Mouse (Mus musculus): ENCODE results near the gene Crb1.
"Not testable (repeated sequence)": the region's sequence is repeated elsewhere in the genome, so short reads cannot be mapped to it uniquely, and the experiment has no call there.

Gene Crb1

DNA sequence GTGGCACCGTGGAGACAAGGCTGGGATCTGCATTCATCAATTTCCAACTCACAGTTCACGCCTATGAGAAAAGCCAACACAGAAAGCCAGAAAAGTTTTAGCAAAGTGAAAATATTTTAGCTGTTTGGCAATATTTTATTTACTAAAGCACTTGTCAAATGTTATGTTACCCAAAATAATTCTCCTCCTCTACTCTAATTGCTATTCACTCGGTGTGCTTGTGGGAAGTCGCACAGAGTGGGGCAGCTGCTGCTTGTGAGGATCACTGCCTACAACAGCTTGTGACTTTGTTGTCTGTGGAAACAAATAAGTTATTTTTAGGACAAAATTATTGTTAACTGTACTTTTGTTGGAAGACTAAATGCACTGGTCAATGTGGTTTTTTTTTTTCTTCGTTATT, 48.6 kb downstream of the Crb1 start:
- no peak for DNase-seq

DNA sequence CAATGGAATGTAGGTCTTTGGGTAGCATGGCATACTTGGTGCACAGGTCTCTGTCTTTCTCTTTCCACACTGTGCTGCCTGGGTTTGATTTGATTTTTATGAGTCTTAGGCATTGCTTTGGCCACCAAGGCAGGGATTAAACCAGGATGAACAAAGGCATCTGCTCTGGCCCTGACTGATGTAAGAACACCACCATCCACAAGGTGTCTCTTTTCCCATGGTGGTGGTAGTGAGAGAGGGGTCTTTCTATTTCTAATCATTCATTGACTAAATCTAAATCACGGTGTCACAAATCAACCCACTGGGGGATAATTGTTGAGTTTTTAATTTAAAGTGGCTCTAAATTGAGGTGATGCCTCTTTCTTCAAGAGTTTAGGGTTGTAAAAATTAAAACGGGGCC, 51.5 kb downstream of the Crb1 start:
- DNase-seq, result no peak

DNA sequence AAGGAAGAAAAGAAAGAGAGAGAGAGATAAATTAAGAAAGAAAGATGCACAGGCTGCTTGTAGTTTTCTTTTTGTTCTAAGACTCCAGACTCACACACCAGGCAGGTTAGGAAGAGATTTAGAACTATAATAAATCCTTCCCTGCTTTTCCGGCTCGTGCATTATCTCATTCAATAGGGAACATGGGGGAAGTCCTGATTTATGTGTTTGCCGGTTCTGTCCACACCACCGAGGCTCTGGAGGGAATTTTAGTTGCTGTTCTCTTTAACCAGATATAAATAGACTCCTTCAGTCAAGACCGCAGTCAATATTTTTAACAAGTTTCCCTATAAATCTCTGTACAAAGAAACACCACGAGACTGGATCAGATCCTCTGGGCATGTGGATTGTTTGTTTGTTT, 57.1 kb downstream of the Crb1 start:
- DNase-seq, result no peak

DNA sequence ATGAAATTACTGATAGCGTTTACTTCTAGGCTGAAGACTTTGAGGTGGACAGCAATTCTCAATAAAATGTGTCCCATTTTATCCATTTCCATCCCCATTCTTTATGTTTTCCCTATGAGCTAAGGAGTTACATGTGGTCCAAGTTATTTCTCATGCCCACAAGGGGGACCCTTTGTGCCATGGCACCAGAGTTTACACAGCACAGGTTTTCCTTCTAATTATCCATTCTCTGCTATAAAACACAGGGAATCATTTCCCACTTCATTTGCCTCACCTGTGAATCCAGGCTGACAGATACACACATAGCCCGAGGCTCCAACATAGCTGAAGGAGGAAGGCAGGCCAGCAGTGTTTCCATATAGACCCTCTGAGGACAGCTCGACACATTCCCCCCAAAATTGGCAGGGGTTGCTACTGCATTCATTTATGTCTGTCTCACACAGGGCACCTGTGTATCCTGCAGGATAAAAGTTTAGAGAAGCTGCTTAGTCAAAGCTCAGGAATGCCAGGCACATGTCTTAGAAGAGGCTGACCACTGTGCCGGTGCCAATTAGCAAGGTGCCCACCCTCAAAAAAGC, 62.5 kb downstream of the Crb1 start:
- DNase-seq, result peak; percentile 6 to 16

DNA sequence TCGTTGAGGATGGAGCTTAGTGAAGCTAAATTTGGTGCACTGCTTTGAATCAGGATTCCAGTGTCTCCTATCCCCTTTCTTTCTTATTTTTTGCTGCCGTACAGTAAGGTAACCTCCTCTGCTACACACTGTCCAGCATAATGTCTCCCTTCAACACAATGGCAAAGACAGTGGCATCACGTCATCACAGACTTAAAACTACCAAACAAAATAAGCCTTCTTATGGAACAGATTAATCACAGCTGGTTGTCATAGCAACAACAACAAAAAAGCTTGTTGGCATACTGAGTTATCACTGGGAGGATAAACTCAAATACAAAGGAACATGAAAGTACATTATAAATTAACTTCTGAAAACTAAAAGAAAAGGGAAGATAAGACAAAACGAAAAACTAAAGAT, 68.0 kb downstream of the Crb1 start:
- no peak for DNase-seq

DNA sequence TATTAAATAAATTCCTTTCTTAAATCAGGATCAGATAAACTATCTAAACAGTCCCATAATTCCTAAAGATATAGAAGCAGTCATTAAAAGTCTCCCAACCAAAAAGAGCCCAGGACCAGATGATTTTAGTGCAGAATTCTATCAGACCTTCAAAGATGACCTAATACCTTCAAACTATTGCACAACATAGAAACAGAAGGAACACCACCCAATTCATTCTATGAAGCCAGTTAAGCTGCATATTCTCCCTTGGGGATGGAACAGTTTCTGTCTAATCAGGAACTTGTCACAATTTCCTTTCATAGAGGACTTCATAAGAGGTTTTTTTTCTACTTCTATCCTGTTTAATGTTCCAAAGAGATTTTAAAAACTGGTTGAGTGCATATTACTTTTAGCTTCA, 74.4 kb downstream of the Crb1 start:
- not testable (repeated sequence) for DNase-seq

DNA sequence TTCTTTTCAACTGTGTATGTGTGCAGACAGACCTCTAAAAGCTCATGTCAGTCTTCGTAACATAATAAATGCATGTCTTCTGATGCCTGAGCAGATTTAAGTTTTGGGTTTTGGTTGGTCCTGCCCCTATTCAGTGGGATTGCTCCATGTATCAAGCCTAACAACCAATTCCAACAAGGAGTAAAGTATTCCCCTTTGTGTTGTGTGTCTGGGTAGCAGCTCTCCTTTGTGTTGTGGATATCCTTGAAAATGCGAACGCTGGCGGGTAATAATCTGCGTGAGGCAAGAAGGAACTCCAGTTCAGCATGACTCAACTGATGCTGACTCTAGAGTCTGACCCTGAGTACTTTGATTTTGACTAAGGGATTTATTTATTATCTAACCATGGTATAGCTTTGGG, 75.1 kb downstream of the Crb1 start:
- DNase-seq, result no peak

DNA sequence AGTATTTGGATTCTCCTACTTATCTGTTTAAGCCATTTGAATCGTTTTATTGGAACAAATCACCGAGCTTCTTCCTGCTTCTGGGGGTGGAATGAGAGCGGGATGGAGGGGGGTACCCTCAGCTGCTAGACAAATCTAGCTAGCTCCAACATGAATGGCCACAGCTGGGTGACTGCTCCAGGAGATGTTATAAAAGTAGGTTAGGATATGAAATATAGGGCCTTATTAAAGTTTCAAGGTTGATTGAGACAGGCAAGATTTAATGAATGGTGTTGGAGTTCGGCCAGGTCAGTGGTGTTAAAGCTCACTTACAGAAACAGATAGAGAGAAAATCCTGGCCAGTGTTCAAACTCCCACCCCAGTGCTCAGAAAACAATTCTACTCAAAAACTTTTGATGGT, 84.9 kb downstream of the Crb1 start:
- DNase-seq, result no peak

DNA sequence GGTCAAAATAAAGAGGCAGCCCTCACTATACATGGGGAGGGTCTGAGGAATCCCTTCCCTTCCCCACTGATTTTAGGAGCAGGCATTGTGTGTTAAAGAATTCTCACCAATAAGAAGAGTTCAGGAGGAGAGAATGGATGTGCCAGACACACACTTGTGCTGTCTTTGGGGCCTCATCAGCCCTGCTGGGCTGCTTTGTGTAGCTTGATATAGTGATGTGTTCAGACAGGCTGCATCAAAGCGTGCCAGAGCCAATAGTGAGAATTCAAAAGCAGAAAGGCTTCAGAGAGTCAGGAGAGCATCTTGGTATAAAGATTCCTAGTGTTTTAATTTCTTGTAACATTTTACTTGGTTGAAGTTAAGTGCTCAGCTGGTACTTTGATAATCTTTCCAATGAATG, 85.3 kb downstream of the Crb1 start:
- no peak for DNase-seq

DNA sequence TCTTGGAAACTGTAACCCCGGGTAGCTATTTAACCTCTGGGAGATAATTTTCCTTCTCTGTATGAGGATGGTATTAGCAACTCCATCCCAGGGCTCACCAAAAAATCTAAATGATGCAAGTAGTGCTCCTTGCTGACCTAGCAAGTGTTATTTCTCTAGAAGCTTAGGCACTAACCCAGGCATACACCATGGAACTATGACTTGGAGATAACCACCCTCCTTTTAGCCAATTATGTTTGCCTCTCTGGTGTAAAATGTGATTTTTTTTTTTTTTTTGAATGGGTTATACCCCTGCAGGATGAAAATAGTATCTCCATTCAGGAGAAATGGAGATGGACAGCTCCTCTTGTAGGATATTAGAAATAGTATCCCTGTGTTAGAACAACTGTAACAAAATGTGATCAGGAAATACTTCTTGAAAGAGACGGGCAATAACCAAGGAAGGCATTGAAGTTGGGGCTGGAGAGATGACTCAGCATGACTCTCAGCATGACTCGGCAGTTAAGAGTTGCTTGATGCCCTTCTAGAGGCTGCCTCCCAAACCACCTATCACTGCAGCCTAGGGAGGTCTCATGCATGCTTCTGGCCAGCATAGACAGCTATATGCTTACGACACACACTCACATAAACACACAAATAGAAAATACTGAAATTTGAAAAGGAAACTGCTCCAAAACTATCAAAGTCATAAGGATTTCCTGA, 100.1 kb downstream of the Crb1 start:
- DNase-seq, result no peak

DNA sequence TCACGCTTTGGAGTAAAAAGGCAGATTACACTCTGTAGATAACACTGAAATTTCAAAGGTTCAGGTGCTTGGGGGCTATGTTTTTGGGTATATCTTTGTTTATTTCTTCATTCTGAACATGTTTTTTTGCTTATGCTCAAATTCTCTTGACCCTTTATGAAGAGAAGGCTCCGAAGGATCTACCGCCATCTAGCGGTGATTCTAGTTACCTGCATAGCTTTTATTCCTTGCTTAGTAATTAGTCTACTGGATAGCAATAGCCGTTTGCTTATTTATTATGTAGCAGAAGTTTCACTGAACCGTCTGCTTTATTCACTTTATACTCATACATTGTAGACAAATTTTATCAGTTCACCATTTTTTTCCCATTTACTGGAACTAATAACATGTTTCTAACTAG, 109.1 kb downstream of the Crb1 start:
- peak; percentile 68 to 76 for DNase-seq

DNA sequence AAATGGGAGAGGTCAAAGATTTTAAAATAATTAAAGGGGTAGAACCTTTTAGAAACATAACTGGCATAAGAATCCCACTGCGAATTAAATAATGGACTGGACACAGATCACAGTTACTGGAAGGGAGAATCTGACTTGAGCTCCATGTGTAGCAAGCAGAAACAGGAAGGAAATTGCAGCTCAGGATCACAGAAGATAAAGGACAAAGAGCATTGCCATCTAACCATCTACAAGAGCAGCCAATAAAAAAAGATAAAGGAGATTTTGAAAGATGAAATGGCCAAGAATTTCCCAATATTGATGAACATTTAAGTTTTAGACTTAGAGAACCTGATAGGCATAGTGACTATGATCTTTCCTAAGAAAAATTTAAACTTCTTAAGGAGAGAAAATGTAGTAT, 112.7 kb downstream of the Crb1 start:
- no peak for DNase-seq

DNA sequence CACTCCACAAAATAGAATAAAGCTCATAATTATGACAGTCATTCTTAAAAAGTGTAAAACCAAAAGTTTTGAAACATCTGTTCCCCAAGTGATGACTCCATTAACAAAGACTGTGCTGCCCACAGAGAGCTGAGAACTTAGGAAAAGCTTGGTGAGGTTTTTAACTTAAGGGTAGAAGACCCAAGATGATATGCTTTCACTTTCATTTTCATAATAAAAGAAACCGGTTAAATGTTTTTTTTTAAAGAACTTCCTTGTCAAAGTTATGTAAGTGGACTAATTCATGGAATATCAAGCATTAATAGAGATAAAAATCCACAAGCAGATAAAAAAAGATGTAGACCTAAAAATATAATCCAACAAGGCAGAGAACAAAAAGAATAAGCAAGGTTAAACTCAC, 113.7 kb downstream of the Crb1 start:
- no peak for DNase-seq

DNA sequence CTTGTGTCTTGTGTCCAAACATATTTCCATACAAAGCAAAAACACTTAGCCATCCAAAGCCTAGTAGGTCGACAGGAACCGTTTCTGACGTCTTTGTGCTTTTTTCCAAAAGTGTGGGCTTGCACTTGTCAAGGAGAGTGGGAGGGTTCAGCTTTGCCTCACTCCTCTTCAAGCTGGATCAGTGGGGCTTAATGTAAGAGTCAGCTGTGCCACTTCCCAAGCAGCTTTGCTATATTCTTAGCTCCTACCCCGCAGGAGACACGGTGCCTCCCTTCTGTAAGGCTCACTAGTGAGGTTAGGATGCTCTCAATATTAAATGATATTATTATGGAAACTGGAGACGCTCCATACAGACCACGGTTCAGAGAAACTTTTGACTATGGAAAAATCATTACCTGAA, 121.3 kb downstream of the Crb1 start:
- DNase-seq, result no peak

DNA sequence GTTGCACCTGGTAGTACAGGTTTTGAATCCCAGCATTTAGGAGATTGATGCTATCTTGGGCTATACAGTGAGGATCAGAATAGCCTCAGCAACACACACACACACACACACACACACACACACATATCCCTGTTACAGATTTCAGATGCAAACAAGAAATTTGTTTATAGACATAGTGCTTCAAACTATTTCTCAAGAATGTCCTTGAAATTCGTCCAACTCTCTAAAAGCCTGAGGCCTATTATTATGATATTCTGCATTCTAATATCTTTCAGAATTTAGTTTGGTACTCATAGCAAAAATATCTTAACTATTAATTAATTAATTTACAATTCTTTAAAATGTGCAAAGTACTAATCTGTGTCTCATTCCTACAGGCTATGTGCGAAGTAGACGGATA, 124.9 kb downstream of the Crb1 start:
- no peak for DNase-seq

DNA sequence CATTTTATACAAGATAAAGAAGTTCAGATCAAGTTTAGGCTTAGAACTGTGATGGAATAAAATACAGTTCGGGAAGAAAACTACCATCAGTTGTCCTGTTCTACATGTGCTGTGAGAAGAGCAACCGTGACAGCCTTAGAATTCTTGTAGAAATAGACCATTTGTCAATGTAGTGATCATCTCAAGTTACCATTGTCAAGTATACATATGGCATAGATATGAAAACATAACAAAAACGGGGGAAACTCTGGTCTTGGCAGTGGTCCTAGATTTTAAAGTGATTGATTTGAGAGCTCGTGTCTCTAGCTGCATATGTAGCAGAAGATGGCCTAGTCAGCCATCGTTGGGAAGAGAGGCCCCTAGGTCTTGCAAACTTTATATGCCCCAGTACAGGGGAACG, 127.7 kb downstream of the Crb1 start:
- no peak for DNase-seq

DNA sequence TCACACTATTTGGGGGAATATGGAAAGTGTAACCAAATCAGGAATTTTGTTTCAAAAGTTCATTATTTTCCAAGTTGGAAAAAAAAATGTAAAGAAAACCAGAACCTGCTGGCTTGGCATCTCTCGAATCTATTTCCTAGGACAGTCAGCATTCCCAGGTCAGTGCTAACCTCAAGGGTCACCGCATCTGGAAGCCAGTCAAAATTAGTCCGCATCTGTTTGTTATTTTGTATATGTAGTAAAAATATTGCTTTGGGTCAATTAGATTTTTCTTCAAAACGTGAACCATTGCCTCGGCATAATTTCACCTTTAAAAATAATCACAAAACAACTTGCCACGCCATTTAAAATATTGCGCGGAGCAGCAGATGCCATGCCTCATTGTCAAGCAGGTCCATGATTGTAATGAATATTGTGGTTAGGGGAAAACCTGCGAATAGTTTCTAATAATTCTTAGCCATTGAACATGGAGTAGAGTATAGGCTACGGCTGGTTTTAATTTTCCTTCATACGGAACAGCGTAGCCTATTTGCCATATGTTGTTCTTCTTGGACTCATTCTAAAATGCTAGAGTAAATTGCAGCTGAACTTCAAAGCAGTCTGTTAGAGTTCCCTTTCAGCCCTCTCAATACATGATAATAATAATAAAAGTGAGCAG, 130.0 kb downstream of the Crb1 start:
- DNase-seq, result no peak

DNA sequence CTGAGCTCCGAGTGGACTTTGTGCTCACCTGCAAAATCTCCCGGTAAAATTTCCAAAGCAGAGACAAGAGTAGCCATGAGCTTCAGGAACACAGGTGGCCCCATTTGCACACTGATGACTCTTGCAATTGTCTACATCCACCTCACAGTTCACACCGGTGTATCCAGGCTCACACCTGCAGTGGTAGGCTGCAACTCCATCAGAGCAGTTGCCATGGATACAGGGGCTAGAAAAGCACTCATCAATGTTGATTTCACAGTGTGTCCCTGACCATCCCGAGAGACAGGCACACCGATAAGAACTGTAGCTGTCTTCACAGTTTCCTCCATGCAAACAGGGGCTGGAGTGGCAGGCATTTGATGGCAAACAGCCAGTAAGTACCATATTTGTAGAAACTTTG, 140.1 kb downstream of the Crb1 start:
- no peak for DNase-seq

DNA sequence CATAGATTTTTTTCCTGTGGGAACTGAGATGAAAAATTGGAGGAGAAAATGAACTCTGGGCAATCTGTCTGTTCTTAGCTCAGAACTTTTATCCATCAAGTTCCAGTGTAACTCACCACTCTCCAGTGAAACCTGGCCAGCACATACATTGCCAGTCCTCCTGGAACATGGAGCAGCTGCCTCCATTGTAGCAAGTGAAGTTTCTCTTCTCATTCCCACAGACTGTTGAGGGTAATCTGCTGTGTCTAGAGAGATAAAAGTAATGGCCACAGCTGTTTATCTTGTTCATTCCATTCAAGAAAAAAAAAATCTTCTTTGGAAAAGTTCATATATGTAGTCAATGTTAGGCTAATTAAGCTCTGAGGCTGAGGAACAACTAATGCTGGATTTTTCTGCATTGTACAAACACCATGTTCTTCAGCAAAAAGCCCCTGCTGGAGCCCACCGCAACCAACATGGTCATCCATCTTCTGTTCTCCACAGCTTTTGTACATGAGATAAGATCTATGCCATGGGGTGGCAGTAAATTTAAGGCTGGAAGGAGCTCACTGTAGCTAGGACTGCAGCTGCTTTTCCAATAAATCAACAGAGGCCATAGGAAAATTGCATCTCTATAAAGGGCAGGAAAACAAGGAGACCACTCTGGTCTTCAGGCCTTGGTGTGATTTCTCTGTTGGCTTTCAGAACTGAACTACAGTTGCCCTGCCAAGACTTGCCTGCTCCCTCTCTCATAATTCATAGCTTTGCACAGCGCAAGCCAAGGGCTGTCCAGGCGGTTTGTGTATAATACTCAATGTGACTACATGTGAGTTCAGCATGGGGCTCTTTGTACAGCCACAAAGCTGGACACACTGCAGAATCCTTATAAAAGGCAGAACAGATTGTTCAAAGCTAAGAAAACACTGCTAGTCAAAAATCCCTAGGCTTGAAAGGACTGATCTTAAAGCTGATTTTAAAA, 142.0 kb downstream of the Crb1 start:
- no peak for DNase-seq

DNA sequence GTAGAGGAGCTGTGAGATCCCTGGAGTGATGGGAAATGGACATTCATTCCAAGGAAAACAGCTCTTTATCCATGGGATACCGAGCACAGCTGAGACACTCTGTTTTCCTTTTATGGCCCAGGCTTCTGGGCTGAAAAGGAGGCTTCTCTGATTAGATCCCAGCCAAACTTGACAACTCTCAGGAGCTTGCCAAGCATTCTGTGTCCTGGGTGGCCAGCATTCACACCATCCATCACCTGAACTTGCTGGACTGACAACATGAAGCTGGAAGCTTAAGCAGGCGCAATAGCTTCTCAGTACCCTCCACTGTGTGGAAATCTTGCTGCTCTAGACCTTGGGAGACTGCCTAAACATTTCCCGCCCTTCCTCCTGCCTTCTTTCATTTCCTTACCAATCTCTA, 144.3 kb downstream of the Crb1 start:
- no peak for DNase-seq

DNA sequence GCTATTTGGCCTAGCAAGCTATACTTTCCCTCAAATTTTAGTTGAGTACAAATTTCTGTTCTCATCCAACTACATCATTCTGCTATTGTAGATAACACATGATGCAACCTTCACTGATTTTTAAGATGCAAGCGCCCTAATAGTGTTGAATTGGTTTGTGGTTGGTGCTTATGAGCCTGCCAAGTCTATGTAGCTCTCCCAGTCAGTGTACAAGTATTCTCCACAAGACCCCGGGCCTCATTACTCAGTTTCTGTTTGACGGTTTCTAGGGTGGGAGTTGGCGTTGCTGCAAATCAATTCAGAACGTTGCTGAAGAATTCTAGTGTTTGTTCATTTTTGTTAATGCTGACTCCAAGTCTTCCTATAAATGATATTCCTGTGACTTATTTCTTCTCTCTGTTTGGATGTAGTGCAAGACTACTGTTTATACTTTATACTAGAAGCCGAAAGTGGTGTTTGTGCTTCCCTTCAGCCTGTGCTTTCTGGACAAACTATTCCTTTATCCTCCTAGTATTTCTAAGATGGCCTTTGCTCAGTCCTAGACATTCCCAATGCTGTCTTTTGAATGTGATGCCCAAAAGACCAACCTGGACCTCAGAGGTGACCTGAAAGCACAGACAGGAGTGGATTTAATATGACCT, 152.5 kb downstream of the Crb1 start:
- DNase-seq, result no peak

DNA sequence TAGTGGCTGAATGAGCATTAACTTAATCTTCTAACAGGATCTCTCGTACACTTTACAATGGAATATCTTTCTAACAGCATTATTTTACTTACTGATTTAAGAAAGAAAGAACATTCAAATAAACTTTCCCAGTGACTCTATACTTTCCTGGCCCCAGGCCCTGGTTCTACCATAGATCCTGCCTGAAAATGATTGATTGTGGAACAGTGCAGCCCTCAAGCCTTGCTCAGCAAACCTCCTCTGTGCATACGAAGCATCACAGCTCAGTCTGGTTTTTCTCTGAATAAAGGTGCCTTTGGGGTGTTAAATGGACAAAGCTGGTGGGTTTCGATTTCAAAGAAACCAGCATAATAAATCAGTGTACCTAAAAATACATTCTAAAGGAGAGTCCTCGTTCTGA, 153.1 kb downstream of the Crb1 start:
- no peak for DNase-seq

DNA sequence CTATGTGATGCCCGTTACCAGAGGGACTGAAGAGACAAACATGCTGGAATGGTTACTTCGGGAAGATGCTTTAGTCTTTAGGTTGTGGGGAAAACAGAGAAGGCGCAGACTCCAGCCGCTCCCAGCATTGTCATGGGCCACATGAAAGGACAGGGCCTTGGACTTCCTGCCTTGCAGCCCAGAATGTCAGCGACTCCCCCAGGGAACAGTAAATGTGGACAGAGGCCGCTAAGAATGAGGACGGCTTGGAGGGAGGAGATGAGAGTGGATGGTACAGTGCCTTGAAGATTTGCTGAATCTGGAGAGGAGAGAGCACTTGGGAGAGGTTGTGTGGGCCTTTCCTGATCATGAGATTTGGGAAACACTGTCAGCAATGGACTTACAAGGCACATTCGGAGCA, 161.6 kb downstream of the Crb1 start:
- DNase-seq, result no peak
